Mouse (Mus musculus) retina, adult 2 months (tissue): ENCODE measurements around the gene Olfr1262.

ENCODE experiments used
- DNase-seq: peaks from one replicate; pipeline ENCODE4 v3.0.0-alpha.2; 2012; ENCODE audit warnings: low read depth, low spot score

The Olfr1262 gene

DNA sequence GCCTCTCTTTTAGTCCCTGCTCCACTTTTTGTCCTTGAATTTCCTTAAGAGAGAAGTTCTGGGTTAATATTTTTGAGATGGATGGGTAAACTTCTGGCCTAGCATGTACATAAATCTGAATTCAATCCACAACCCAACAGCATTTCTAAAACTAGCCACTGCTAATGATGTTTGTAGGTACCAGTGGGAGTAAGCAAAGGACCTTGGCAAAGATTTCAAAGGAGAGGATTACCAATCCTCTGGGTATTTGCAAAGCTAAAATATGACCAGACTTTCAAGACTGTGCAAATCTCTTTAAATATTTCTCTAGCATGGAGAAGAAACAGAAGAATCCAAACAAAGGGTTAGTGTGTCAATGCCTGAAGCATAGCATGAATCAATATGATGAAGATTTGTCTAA is at the start of gene Olfr1262:
Gene Olfr1262 (plus strand): TSS at position 301 of the 400 bp plus-strand sequence.
- DNase-seq: no peak

DNA sequence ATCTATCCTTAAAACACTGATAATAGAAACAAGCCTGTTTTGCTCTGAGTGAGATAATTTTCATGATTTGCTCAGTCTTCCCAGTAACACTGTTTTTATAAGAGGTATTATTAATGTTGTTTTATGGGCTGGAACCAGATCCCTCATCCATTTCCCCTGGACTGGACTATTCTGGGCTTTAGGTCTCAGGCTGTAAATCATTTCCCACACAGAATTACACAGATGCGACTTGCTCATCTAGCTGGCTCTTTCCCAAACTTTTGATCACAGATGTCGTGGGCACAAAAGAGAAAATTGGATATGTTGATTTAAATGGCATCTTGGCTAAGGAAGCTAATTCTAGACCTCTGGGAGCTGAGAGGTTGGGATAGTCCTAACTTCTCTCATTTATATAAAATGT is 25.8 kb upstream of the Olfr1262 start, which contains the start of gene Olfr1260:
Gene Olfr1260 (plus strand): TSS at position 157 of the 400 bp plus-strand sequence.
- no peak for DNase-seq

DNA sequence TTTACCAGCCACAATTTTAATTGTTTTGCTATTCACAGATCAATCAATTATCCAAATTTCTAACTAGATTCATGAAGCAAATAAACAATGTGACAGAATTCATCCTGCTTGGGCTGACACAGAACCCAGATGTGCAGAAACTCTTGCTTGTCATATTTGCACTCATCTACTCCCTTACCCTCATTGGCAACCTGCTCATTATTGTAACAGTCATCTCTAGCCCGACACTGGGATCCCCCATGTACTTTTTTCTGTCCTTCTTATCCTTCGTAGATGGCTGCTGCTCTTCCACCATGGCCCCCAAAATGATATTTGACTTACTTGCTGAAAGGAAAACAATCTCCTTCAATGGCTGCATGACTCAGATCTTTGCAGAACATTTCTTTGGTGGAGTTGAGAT is 22.2 kb upstream of the Olfr1262 start:
- DNase-seq: no peak

DNA sequence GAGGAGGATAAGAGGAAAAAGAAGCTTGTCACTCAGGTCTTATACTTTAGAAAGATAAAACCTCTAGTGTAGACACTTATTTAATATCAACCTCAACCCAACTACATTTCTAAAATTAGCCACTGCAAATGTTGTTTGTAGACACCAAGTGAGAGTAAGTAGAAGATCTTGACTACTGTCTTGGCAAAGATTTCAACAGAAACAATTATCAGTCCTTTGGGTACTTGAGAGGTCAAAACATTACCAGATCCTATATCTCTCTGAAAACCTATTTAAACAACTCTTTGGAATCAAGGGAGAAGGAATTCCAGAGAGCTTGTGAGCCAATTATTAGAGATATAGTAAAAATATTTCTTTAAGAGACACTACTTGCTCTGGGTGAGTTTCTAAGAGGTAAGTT is 9.0 kb upstream of the Olfr1262 start, which contains the start of gene Olfr1261:
Gene Olfr1261 (plus strand): TSS at position 301 of the 400 bp plus-strand sequence.
- no peak for DNase-seq

DNA sequence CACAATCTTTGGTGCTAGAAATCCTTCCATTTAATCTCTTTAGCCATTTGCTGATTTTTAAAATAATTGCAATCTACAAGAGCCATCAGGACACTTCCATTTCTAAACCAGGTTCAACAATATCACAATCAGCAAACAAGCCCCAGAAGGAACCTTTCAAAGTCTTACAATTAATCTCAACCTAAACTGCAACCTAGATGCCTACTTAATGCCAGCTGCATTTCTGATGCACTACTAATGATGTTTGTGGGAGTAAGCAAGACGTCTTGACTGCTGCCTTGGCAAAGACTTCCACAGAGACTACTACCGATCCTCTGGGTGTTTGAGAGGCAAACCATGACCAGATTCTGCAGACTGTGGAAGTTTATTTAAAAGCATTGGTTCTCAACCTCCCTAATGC is 11.9 kb downstream of the Olfr1262 start, which contains the start of gene Olfr1263:
Gene Olfr1263 (plus strand): TSS at position 301 of the 400 bp plus-strand sequence.
- no peak for DNase-seq

DNA sequence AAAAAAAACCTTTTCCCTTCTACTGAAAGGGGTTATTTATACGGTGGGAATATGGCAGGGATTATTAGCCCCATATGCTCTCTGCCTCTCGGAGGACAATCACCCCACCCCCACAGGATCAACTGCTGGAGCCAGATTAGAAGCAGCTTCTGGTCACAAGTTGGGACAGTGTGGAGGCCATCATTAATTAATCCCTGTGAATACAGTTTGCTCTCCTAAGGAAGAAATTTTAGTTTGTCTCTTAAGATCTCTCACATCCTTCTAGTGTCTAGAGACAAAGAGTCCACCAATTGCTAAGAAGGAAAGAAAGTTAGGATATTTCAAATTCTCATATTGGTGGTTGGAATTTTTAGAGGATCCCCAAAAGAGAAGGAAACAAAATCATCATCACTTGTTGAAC is 25.5 kb downstream of the Olfr1262 start, which contains the start of gene Olfr1264:
Gene Olfr1264 (minus strand): TSS at position 101 of the 400 bp plus-strand sequence.
- DNase-seq: no peak

DNA sequence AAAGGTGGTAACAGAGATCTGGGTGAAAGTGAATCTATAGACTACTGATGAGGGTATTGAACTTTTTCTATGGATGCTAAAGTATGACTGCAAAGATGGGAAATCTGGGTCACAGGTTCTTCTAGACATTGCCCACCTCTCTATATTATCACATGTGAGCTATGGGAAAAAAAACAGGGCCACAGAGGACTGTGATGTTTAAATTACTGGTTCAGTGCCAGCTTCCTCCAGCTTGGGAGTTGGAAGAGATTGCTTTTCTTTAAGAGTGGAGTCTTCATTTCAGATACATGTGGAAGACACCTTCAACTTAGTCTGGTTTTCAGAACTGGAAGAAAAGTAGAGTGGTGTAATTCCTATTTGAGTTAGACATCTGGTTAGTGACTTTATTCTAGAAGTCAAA is 35.1 kb downstream of the Olfr1262 start, which contains the start of gene Olfr1265:
Gene Olfr1265 (plus strand): TSS at position 301 of the 400 bp plus-strand sequence.
- no peak for DNase-seq
